Mouse (Mus musculus): Measurements from ENCODE around the gene Slc25a15.

DNA sequence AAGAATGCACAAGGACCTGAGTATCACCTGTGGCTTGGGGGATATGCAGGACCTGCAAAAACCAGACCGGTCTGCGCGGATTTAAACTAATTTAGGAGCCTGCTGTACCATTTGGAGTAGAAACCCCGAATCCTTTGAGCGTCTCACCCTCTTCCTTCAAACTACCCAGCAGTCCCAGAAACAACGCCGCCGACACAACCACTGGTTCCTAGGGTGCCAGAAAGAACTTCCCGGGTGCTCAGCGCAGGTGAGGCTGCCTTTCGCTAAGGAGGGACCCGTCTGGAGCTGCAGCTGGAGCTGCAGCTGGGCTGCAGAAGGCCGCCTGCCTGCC lies 621 bp downstream of the Slc25a15 start:
- no peak for TF ChIP-seq CTCF (IDR thresholded peaks at IDR 0.05; ENCODE audit: low read depth)
- TF ChIP-seq EP300 (IDR thresholded peaks at IDR 0.05; ENCODE audit: low read depth): no peak

Measured in liver, postnatal 0 days (tissue).